Mouse (Mus musculus) liver, embryonic 15.5 days (tissue): ENCODE data around the gene Slc6a6. TPM values are rescaled to one million over a fixed set of nuclear protein-coding genes. Genes with fewer than 3 reads are reported as not detected.

Source experiments
- ATAC-seq: fragments of 200-750 bp; cut with Nextera tagmentation; 2 replicates; pipeline ENCODE4 v1.8.0; 2017; ENCODE audit warnings: moderate number of reproducible peaks, mild to moderate bottlenecking, moderate library complexity; ENCODE audit not compliant: insufficient read depth
- H3K27ac ChIP-seq: fragments of 300-500 bp; sonication (generic); replicated peaks from 2 replicates; pipeline ENCODE4 v1.5.1; 2015; ENCODE audit warnings: mild to moderate bottlenecking, inconsistent platforms
- H3K27me3 ChIP-seq: fragments of 300-500 bp; sonication (generic); 2 replicates; pipeline ENCODE4 v1.6.1; 2015; ENCODE audit warnings: mild to moderate bottlenecking, inconsistent platforms
- H3K36me3 ChIP-seq: fragments of 300-500 bp; sonication (generic); replicated peaks from 2 replicates; pipeline ENCODE4 v1.6.1; 2015; ENCODE audit warnings: moderate library complexity, mild to moderate bottlenecking, inconsistent platforms
- H3K4me1 ChIP-seq: fragments of 300-500 bp; sonication (generic); replicated peaks from 2 replicates; pipeline ENCODE4 v1.6.1; 2015; ENCODE audit warnings: inconsistent platforms
- H3K4me2 ChIP-seq: fragments of 300-500 bp; sonication (generic); 2 replicates; pipeline ENCODE4 v1.6.1; 2015; ENCODE audit warnings: moderate library complexity, mild to moderate bottlenecking, inconsistent platforms
- H3K4me3 ChIP-seq: fragments of 300-500 bp; sonication (generic); replicated peaks from 2 replicates; pipeline ENCODE4 v1.5.1; 2015; ENCODE audit warnings: mild to moderate bottlenecking, inconsistent platforms
- H3K9ac ChIP-seq: fragments of 300-500 bp; sonication (generic); 2 replicates; pipeline ENCODE4 v1.6.1; 2015; ENCODE audit warnings: moderate library complexity, mild to moderate bottlenecking, inconsistent platforms
- H3K9me3 ChIP-seq: fragments of 300-500 bp; sonication (generic); replicated peaks from 2 replicates; pipeline ENCODE4 v1.6.1; 2016; ENCODE audit warnings: inconsistent platforms
- WGBS: fragments of 180-500 bp; shearing (Covaris S2); methylation state at CpG from one replicate; pipeline ENCODE4 v1.1.7; 2015; ENCODE audit warnings: mixed read lengths; ENCODE audit not compliant: insufficient replicate concordance; 5-methylcytosine and 5-hydroxymethylcytosine counted together
- polyA plus RNA-seq: library from polyadenylated mRNA; unstranded; fragments of >200 nt; fragmentation: Nextera tagmentation; extraction: Ambion mirVana; gene quantifications from 2 replicates; pipeline ENCODE4 v1.2.1, GENCODE M21; 2015

Slc6a6 gene
- 19.5 and 20.1 TPM in 2 replicates for polyA plus RNA-seq

DNA sequence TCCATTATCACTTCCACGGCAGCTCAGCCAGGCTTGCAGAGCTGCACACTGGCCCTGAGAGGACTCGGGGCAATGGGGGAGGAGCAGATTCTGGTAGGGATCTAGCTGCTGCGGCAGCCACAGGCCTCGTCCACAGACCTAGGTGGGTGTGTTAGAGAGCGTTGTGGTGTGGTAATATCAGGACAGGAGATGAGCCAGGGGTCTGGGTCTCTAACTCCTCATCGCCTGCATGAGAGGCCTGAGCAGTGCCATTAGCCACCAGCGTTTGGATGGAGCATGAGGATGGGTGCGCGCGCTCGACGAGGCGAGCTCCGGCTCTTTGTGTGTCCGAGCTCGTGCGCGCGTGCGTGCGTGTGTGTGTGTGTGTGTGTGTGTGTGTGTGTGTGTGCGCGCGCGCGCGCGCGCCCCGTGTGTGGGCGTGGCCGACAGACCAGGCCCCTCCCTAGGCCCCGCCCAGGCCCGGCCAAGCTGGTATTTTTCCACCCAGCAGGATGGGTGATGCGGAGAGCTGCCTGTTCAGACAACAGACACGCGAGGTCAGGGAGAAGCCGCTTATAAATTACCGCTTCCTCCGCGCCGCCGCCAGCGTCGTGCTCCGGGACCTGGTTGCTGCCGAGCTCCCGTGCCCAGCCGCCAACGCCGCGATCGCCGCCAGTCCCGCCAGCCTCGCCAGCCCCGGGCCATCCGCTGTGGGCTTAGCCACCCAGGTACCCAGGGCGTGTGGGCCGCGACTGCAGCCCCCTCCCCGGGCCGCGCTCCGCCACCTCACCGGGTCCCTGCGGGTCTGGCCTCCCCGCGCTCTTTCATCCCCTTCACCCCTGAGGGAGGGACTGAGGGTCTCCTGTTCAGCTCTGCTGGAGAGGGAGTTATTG lies at the start of gene Slc6a6:
Gene Slc6a6 (plus strand): TSS at position 452 of the 872 bp plus-strand sequence.
- Histone ChIP-seq H3K27me3 (no peaks in the 10 kb centered on the region), H3K9me3 (no peaks in the 10 kb centered on the region), H3K9ac (peak within 1 kb of the TSS; percentile 92), H3K27ac (peak within 1 kb of the TSS; percentile 90), H3K4me3 (peak within 1 kb of the TSS; percentile 83), H3K36me3 (no peaks in the 10 kb centered on the region), H3K4me2 (peak within 1 kb of the TSS; percentile 99), H3K4me1 (peaks cover 69% of the 10 kb centered on the region)
- ATAC-seq: peak; percentile 76
- WGBS: under 1% methylated on average over 57 of the region's 69 CpGs

DNA sequence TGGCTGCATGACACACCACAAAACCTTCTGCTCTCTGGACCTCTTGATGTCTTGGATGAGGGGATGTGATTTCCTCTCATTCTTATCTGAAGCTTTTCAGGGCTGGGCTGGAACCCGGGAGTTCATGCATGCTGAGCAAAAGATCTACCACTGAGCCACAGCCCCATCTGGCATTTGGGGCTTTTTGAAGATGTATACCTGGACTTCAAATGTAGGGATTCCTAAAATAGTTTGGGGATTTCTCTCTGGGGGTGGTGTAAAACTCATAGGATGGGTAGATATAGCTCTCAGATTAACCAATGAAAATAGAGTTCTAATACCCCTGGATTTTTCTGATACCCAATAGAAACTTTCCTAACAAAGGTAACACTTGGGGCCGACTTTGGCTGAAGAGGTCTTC lies 49.4 kb upstream of the Slc6a6 start:
- ATAC-seq: no peak
- Histone ChIP-seq H3K36me3 (no peaks in the 10 kb centered on the region), H3K4me2 (no peak overlapping the region), H3K9me3 (no peaks in the 10 kb centered on the region), H3K4me3 (no peak overlapping the region), H3K4me1 (no peaks in the 10 kb centered on the region), H3K27me3 (no peaks in the 10 kb centered on the region), H3K27ac (no peak overlapping the region), H3K9ac (no peak overlapping the region)
- WGBS: 41% methylated on average over 2 of the region's 2 CpGs

DNA sequence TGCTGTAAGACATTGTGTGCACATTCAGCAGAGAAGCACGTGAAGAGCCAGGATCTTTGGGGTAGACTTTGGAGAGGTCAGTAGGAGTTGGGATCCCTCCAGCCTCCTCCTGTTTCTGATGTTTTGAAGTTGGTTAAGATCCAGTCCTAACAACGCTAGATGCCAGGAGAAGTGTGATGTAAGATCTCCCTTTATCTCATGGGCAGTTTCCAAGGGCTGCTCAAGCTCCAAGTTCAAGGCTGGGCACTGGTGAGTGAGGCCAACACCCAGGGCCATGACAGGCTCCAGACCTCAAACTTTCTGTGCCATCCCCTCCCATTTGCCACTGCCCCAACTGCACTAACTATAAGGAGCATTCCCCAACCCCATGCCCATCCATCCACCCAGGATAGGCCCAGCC lies 49.0 kb upstream of the Slc6a6 start:
- WGBS: 52% methylated on average over 2 of the region's 2 CpGs
- H3K4me1 ChIP-seq: no peaks in the 10 kb centered on the region
- H3K4me3 ChIP-seq: no peak overlapping the region
- H3K9me3 ChIP-seq: no peaks in the 10 kb centered on the region
- H3K4me2 ChIP-seq: no peak overlapping the region
- H3K9ac ChIP-seq: no peak overlapping the region
- no peaks in the 10 kb centered on the region for H3K36me3 ChIP-seq
- ATAC-seq: no peak
- no peaks in the 10 kb centered on the region for H3K27me3 ChIP-seq
- no peak overlapping the region for H3K27ac ChIP-seq

DNA sequence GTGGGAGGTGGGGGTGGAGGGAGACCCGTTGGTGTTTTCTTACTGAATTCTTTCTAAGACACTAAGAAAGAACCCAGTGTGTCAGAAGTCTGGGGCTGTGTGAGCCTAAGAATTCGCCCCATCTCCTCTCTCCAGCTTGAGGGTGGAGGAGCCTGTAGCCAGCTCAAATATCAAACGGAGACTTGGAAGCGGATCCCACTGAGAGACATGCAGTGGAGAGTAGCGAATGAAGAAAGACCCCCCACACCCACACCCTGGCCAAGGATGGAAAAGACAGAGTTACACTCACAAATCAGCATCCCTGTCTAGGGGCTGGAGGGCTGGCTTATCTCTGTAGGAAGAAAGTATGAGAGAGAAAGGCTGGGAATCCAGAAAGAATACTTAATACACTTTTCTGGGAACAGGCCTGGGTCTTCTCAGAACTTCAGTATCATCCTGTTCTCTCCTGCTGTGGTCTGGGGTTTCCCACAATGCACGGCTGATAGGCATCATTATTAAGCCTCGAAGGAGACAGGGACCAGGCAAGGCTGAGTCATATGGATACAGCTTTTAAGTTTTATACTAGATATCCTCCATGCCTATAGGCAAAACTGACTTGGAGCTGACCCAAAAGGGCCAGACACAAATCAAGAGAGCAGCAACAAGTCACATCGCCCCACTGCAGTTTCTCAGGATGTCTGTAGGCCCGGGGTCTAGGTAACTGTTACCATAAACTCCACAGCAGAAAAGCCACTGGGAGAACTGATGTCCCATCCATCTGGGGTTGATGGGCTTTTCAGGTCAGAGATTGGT lies 45.5 kb upstream of the Slc6a6 start:
- H3K4me2 ChIP-seq: no peak overlapping the region
- no peak overlapping the region for H3K9ac ChIP-seq
- no peaks in the 10 kb centered on the region for H3K27me3 ChIP-seq
- H3K4me1 ChIP-seq: no peaks in the 10 kb centered on the region
- no peaks in the 10 kb centered on the region for H3K9me3 ChIP-seq
- no peak overlapping the region for H3K27ac ChIP-seq
- WGBS: 42% methylated on average over 9 of the region's 9 CpGs
- no peaks in the 10 kb centered on the region for H3K36me3 ChIP-seq
- no peak for ATAC-seq
- no peak overlapping the region for H3K4me3 ChIP-seq

DNA sequence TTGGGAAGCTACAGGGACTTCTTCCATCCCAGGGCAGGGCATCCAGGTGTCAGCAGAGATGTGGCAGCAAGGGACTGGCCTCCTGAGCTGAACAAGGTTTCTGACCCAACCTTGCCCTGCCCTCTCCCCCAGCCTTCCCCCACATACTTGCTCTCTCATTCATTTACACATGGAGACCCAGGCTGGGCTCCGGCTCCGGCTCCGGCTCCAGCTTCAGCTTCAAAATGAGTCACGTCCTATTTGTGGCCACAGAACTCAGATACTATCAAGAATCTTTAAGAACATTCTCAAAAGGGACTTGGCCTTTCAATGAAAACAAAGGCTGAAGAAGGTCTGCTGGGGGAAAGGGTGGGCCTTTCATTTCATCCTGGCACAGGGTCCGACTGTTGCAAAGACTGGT lies 40.8 kb upstream of the Slc6a6 start:
- Histone ChIP-seq H3K9ac (no peak overlapping the region), H3K36me3 (no peaks in the 10 kb centered on the region), H3K27ac (no peak overlapping the region), H3K4me3 (no peak overlapping the region), H3K27me3 (no peaks in the 10 kb centered on the region), H3K9me3 (no peaks in the 10 kb centered on the region), H3K4me2 (no peak overlapping the region), H3K4me1 (no peaks in the 10 kb centered on the region)
- ATAC-seq: no peak
- WGBS: 54% methylated on average over 5 of the region's 5 CpGs

DNA sequence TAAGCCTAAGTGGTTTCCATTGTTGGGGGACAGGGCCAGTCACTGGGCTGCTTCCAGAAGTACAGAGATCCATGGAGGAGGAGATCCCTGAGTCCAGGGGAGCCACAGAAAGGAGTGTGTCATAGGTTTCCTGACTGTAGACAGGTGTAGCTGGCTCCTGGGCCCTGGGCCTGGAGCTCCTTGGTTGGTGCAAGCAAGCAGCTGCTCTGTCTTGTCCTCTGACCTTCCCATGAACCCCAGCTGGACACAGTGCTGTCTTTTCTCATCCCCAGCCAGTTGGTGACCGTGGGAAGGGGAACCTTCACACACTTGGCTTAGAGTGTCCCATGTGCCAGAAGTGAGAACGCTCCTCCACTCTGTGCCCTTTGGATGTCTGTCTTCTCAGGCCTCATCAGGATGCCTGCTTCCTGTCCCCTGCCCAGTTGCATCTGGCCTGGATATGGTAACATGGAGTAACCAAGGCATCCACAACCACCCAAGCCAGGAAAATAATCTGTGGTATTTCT lies 40.4 kb upstream of the Slc6a6 start:
- Histone ChIP-seq H3K4me1 (no peaks in the 10 kb centered on the region), H3K27ac (no peak overlapping the region), H3K9me3 (no peaks in the 10 kb centered on the region), H3K4me2 (no peak overlapping the region), H3K27me3 (no peaks in the 10 kb centered on the region), H3K9ac (no peak overlapping the region), H3K4me3 (no peak overlapping the region), H3K36me3 (no peaks in the 10 kb centered on the region)
- WGBS: 52% methylated on average over 2 of the region's 2 CpGs
- ATAC-seq: no peak

DNA sequence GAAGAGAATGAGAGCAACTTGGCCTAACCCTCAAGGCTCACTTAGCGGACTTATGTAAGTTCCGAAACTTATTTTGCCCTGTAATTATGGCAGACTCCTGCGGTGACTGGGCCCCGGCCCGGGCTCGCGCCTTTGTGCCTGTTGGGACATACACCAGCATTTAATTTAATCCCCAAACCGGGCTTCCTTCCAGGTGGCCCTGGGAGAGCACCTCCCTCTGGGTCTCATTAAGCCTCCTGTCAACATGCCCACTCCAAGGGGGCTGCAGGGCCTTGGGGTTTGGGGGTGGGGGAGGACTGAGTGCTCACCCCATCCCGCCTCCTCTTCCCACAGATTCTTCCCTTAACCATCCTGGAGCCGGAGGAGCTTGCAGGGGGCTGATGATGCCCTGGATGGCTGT lies 37.8 kb upstream of the Slc6a6 start:
- Histone ChIP-seq H3K9ac (no peak overlapping the region), H3K4me1 (no peaks in the 10 kb centered on the region), H3K36me3 (no peaks in the 10 kb centered on the region), H3K27me3 (no peaks in the 10 kb centered on the region), H3K4me2 (no peak overlapping the region), H3K27ac (no peak overlapping the region), H3K4me3 (no peak overlapping the region), H3K9me3 (no peaks in the 10 kb centered on the region)
- no peak for ATAC-seq
- 70% methylated on average over 10 of the region's 10 CpGs for WGBS

DNA sequence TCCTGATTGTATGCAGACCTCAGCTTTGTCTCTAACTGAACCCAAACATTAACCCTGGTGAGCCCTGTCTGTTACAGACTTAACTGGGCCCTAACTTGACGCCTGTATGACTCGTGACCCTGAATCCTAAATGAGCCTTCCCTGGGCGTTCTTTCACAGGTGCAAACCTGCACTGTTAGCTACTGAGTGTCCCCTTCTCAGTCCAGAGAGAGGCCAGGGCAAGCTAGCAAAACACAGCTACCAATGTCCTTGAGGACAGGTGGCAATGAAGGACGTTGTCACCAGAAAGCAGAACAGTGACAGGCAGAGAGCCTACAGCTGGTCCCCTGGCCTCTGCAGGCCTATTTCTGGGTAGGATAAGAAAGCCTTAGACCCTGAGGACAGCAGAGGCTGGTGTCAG lies 37.0 kb upstream of the Slc6a6 start:
- no peak overlapping the region for H3K27ac ChIP-seq
- H3K9ac ChIP-seq: no peak overlapping the region
- H3K36me3 ChIP-seq: no peaks in the 10 kb centered on the region
- ATAC-seq: no peak
- H3K4me1 ChIP-seq: no peaks in the 10 kb centered on the region
- no peak overlapping the region for H3K4me3 ChIP-seq
- no peaks in the 10 kb centered on the region for H3K27me3 ChIP-seq
- 49% methylated on average over 4 of the region's 4 CpGs for WGBS
- no peak overlapping the region for H3K4me2 ChIP-seq
- no peaks in the 10 kb centered on the region for H3K9me3 ChIP-seq

DNA sequence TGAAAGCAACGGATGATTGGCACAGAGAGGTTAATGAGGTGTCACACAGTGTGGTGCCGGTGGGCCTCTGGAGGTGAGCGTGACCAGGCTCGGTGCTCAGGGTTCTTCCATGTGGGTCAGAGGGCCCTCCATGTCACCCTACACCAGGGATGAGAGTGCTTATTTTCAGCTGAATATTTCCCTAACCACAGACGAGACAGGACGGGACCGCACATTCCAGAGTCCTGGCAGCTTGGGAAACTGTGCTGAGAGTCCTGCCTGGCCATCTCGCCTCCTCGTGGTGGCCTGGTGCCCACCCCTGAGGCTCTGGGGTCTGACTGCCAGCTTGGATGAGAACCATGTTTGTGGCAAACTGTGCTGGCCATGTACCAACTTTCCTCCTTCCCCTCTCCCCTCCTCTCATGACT lies 36.5 kb upstream of the Slc6a6 start:
- WGBS: 65% methylated on average over 9 of the region's 9 CpGs
- no peak overlapping the region for H3K9ac ChIP-seq
- no peaks in the 10 kb centered on the region for H3K9me3 ChIP-seq
- H3K27me3 ChIP-seq: no peaks in the 10 kb centered on the region
- no peak for ATAC-seq
- H3K4me2 ChIP-seq: no peak overlapping the region
- H3K4me3 ChIP-seq: no peak overlapping the region
- H3K4me1 ChIP-seq: no peaks in the 10 kb centered on the region
- no peak overlapping the region for H3K27ac ChIP-seq
- no peaks in the 10 kb centered on the region for H3K36me3 ChIP-seq

DNA sequence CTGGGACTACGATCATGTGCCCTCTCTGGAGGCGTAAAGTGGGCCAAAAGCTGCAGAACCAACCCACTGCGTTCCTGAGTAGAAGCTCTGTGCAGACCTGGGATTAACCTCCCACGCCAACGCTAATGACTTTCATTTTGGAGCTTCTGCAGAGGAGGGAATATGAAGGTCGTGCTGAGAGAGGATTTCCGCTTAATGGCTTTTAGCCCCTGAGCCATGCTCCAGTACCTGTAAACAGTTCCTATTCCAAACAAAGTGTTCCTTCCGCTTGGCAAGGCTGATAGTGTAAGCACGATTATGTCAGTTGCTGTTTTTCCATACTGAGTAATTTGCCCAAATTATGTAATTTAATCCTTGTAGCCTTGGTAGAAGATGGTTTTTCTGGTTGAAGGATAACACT lies 33.6 kb upstream of the Slc6a6 start:
- 0 out of 2 replicates have a peak, but pooled peaks cover 3% of the 10 kb centered on the region for H3K4me1 ChIP-seq
- H3K27me3 ChIP-seq: no peaks in the 10 kb centered on the region
- H3K4me2 ChIP-seq: no peak overlapping the region
- no peak overlapping the region for H3K9ac ChIP-seq
- no peak overlapping the region for H3K27ac ChIP-seq
- no peaks in the 10 kb centered on the region for H3K9me3 ChIP-seq
- no peak overlapping the region for H3K4me3 ChIP-seq
- ATAC-seq: no peak
- H3K36me3 ChIP-seq: no peaks in the 10 kb centered on the region
- WGBS: 64% methylated on average over 9 of the region's 9 CpGs

DNA sequence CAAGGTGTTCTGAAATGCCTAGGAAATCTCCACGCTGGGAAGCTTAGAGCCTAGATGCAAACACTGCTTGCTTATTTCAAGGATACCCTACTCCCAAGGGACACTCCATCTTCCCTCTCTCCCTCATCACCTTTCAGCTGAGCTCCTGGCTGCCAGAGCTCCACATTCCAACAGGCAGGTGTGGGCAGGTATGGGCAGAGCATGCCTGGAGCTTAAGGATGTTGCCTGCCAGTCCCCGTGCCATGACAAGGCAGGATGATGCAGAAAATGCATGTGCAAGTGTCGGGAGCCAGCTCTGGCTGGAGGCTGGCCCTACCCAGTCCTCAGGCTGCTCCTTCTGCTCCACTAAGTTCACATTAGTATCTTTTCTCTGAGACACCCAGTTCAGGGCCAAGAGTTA lies 31.6 kb upstream of the Slc6a6 start:
- no peaks in the 10 kb centered on the region for H3K9me3 ChIP-seq
- 65% methylated on average over 3 of the region's 3 CpGs for WGBS
- H3K27me3 ChIP-seq: no peaks in the 10 kb centered on the region
- no peak overlapping the region for H3K4me2 ChIP-seq
- no peaks in the 10 kb centered on the region for H3K36me3 ChIP-seq
- no peak overlapping the region for H3K27ac ChIP-seq
- ATAC-seq: no peak
- peaks cover 8% of the 10 kb centered on the region; the same call in 1 of the 2 replicates for H3K4me1 ChIP-seq
- no peak overlapping the region for H3K9ac ChIP-seq
- H3K4me3 ChIP-seq: no peak overlapping the region
